Mouse (Mus musculus) neural tube, embryonic 11.5 days (tissue): Measurements from ENCODE around the gene Galnt11. TPM values are rescaled to one million over a fixed set of nuclear protein-coding genes. Genes with fewer than 3 reads are reported as not detected.
A peak's percentile ranks its signal among the peaks of the same experiment; 100 is the strongest.
"Not testable (repeated sequence)": the region's sequence is repeated elsewhere in the genome, so short reads cannot be mapped to it uniquely, and the experiment has no call there.

Source experiments
- ATAC-seq: fragments of 200-750 bp; cut with Nextera tagmentation; 2 replicates; pipeline ENCODE4 v1.8.0; 2017; ENCODE audit warnings: moderate number of reproducible peaks, mild to moderate bottlenecking, moderate TSS enrichment, moderate library complexity; ENCODE audit not compliant: insufficient read depth, low FRiP score, low TSS enrichment
- DNase-seq: peaks from one replicate; pipeline ENCODE4 v3.0.0-alpha.2; 2015; ENCODE audit warnings: low spot score
- H3K27ac ChIP-seq: fragments of 300-500 bp; sonication (generic); 2 replicates; pipeline ENCODE4 v1.5.1; 2014; ENCODE audit warnings: low read depth, mild to moderate bottlenecking, low read length
- H3K27me3 ChIP-seq: fragments of 300-500 bp; sonication (generic); 2 replicates; pipeline ENCODE4 v1.6.1; 2014; ENCODE audit warnings: mild to moderate bottlenecking, low read length, mixed read lengths; ENCODE audit not compliant: control insufficient read depth, insufficient read depth
- H3K36me3 ChIP-seq: fragments of 300-500 bp; sonication (generic); 2 replicates; pipeline ENCODE4 v1.6.1; 2014; ENCODE audit warnings: mild to moderate bottlenecking, low read length, moderate library complexity, mixed read lengths; ENCODE audit not compliant: control insufficient read depth, insufficient read depth
- H3K4me1 ChIP-seq: fragments of 300-500 bp; sonication (generic); 2 replicates; pipeline ENCODE4 v1.6.1; 2014; ENCODE audit warnings: low read length, mixed read lengths; ENCODE audit not compliant: control insufficient read depth, insufficient read depth
- H3K4me2 ChIP-seq: fragments of 300-500 bp; sonication (generic); 2 replicates; pipeline ENCODE4 v1.6.1; 2014; ENCODE audit warnings: low read depth, mild to moderate bottlenecking, moderate library complexity
- H3K4me3 ChIP-seq: fragments of 300-500 bp; sonication (generic); 2 replicates; pipeline ENCODE4 v1.5.1; 2014; ENCODE audit warnings: low read depth, low read length
- H3K9ac ChIP-seq: fragments of 300-500 bp; sonication (generic); 2 replicates; pipeline ENCODE4 v1.6.1; 2014; ENCODE audit warnings: mild to moderate bottlenecking, low read length
- H3K9me3 ChIP-seq: fragments of 300-500 bp; sonication (generic); 2 replicates; pipeline ENCODE4 v1.6.1; 2016; ENCODE audit warnings: low read length; ENCODE audit not compliant: control insufficient read depth
- WGBS: fragments of 180-500 bp; shearing (Covaris S2); extraction: QIAGEN DNeasy Blood & Tissue Kit; methylation state at CpG from one replicate; pipeline ENCODE4 v1.1.7; 2014; 5-methylcytosine and 5-hydroxymethylcytosine counted together
- polyA plus RNA-seq: library from polyadenylated mRNA; unstranded; fragments of >200 nt; fragmentation: Nextera tagmentation; extraction: Ambion mirVana; gene quantifications from 2 replicates; pipeline ENCODE4 v1.2.1, GENCODE M21; 2014

Galnt11 gene
- polyA plus RNA-seq = 38.0 and 40.8 TPM in 2 replicates

DNA sequence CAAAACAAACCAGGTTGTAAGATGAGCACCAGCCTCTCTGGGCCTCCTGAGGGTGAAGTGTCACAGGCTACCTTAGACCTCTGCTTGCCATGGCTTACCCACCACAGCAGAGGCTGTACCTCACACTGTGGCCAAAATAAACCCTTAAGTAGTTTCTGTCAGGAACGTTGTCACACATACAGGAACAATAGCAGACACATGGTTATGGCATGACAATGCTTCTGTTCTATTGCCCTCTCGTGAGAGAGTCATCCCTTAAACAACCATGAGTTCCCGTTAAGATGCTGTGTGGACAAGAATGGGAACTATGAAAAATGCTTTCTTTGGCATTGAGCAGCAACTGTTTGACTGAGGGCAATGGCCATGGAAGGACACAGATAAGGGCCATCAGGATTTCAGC lies at the start of gene Galnt11:
Gene Galnt11 (plus strand): TSS at position 301 of the 400 bp plus-strand sequence.
- peak within 1 kb of the TSS; percentile 80 for H3K27ac ChIP-seq
- no peak for ATAC-seq
- H3K9me3 ChIP-seq = no peaks in the 10 kb centered on the region
- peak within 1 kb of the TSS; percentile 89 for H3K9ac ChIP-seq
- H3K36me3 ChIP-seq = no peaks in the 10 kb centered on the region
- 85% methylated on average over 3 of the region's 3 CpGs for WGBS
- H3K27me3 ChIP-seq = no peaks in the 10 kb centered on the region
- H3K4me3 ChIP-seq = peak within 1 kb of the TSS; percentile 72
- H3K4me1 ChIP-seq = peaks cover 4% of the 10 kb centered on the region; the same call in 1 of the 2 replicates
- no peak for DNase-seq
- peak within 1 kb of the TSS; percentile 51 for H3K4me2 ChIP-seq

DNA sequence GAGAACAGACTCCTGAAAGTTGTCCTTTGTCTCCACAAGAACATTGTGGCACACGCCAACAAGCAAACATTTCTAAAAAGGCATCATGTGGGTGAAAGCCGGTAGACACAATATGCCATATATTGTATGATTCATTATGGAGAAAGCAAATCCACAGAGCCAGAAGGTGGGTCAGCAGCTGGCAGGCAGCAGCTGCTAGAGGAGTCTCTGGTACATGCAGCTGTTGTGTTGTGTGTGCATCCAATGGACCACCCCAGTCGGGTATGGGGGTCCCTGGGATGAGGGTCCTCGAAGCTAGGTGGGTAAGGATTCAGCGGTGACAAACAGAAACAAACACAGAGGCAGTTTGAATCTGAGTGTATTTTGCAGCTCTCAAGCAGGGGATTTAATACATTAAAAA lies 43.8 kb upstream of the Galnt11 start:
- not testable (repeated sequence) for H3K4me3 ChIP-seq, H3K9ac ChIP-seq, DNase-seq, H3K36me3 ChIP-seq, ATAC-seq, H3K9me3 ChIP-seq, H3K4me1 ChIP-seq, H3K27ac ChIP-seq, H3K4me2 ChIP-seq, H3K27me3 ChIP-seq
- WGBS = 94% methylated on average over 5 of the region's 5 CpGs

DNA sequence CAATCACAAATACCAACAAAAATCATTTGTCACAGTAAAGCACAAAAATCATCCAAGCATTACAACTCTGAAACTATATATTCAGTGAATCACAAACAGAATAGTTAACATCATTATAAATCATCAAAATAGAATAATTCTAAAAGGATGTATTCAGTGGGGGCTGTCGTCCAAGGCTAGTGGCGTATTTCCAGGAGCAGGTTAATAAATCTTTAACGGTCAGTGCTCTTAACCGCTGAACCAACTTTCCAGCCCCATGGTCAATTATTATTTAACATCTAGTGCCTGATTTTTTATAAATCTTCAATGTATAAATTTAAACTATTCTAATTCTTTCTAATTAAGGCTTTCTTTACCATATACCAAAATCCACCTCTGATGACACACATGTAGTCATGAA lies 43.2 kb upstream of the Galnt11 start:
- not testable (repeated sequence) for DNase-seq, H3K36me3 ChIP-seq, H3K27me3 ChIP-seq, H3K9ac ChIP-seq, H3K4me1 ChIP-seq, H3K9me3 ChIP-seq, H3K4me3 ChIP-seq, H3K27ac ChIP-seq, H3K4me2 ChIP-seq, ATAC-seq
- WGBS = 91% methylated on average over 4 of the region's 4 CpGs

DNA sequence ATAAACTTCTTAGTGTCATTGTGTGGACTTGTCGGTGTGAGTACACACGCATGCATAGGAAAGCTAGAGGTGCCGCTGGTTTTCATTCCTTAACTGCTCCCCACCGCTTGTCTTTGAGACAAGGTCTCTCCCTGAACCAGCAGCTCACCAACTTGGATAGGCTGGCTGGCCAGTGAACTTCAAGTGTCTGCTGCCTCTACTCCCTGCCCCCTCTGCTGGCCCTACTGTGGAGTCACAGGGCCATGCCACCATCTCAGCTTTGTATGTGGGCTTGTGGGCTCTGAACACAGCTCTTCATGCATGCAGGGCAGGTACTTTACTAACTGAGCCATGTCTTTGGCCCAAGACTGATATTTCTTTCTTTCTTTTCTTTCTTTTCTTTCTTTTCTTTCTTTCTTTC lies 42.4 kb upstream of the Galnt11 start:
- H3K9me3 ChIP-seq = no peaks in the 10 kb centered on the region
- H3K4me3 ChIP-seq = no peak overlapping the region
- H3K9ac ChIP-seq = no peak overlapping the region
- no peak for DNase-seq
- H3K4me1 ChIP-seq = no peaks in the 10 kb centered on the region
- no peak for ATAC-seq
- no peaks in the 10 kb centered on the region for H3K36me3 ChIP-seq
- H3K27me3 ChIP-seq = no peaks in the 10 kb centered on the region
- WGBS = 99% methylated on average over 4 of the region's 4 CpGs
- H3K27ac ChIP-seq = no peak overlapping the region
- no peak overlapping the region for H3K4me2 ChIP-seq

DNA sequence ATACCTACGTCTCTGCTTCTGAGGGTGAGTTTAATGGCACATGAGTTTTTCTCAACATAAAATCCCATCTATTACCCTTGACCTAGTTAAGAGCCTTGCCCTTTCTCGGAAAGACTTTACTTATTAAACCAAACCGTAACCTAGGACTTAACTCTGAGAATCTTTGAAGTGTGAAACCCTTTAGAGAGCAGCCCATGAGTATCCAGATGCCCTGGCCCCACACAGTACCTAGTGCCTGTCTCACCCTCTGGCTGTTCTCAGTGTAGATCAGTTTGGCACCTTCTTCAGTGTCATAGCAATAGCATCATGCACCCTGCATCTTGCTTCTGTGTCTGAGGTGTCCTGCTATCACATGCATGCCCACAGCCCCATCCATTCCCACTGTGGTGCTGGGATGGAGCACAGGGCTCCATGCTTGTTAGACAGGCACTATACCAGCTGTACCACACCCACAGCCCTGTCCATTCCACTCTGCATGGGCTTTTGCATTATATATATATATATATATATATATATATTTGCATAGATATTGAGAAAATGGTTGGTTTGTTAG lies 41.7 kb upstream of the Galnt11 start:
- no peak for ATAC-seq

DNA sequence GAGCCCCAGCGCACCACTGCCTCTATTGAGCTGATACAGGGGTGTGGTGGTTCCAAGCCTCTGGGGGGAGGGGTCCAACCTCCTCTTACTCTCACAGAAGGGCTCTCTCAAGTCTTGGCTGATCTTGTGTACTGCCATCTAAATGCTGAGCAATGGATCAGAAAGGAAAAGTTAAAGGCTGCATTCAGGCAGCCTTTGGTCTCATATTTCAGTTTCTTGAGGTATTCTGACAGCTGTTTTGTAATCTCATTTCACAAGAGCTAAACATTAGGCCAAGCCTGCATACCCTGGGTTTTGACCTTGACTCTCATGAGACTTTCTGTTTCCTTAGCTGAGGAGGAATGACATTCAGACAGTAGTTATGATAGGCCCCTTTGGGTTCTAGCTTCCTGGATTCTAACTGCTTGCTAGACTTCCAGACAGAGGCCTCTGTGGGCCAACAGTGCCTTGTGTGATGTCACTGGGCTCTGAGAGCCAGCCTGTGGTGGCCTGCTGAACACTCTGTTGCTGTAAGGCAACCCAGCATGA lies 40.6 kb upstream of the Galnt11 start, which contains the start of gene Galntl5:
Gene Galntl5 (plus strand): TSS at position 457 of the 528 bp plus-strand sequence.
- DNase-seq = no peak
- H3K9ac ChIP-seq = no peak within 1 kb of the TSS
- no peak within 1 kb of the TSS for H3K4me2 ChIP-seq
- H3K36me3 ChIP-seq = no peaks in the 10 kb centered on the region
- H3K4me1 ChIP-seq = no peaks in the 10 kb centered on the region
- H3K27me3 ChIP-seq = no peaks in the 10 kb centered on the region
- no peak for ATAC-seq
- H3K4me3 ChIP-seq = no peak within 1 kb of the TSS
- no peak within 1 kb of the TSS for H3K27ac ChIP-seq
- no peaks in the 10 kb centered on the region for H3K9me3 ChIP-seq
- 86% methylated on average over 1 of the region's 1 CpGs for WGBS

More for the DNA sequence above, 41.7 kb upstream of the Galnt11 start:
- H3K4me3 ChIP-seq = no peak overlapping the region
- H3K9me3 ChIP-seq = no peaks in the 10 kb centered on the region
- no peaks in the 10 kb centered on the region for H3K27me3 ChIP-seq
- DNase-seq = no peak
- no peak overlapping the region for H3K27ac ChIP-seq
- H3K4me2 ChIP-seq = no peak overlapping the region
- no peak overlapping the region for H3K9ac ChIP-seq
- no peaks in the 10 kb centered on the region for H3K4me1 ChIP-seq
- H3K36me3 ChIP-seq = no peaks in the 10 kb centered on the region
- 90% methylated on average over 3 of the region's 3 CpGs for WGBS

DNA sequence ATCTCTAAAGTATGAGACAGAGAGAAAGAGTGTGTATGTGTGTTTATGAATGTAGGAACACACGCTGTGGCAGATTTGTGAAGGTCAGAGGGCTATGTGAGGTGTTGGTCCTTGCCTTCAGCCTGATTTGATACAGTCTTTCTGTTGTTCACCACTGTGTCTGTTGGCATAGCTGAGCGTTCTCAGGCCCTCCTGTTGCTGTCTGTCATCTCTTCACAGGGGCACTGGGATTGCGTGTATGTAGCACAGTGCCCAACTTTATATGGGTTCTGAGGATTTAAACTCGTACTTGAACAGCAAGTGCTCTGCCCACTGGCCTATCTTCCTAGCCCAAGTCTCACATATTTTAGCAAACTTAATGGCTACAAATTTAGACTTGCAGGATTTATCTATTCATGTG lies 38.1 kb upstream of the Galnt11 start:
- Histone ChIP-seq H3K4me1 (no peaks in the 10 kb centered on the region), H3K9me3 (no peaks in the 10 kb centered on the region), H3K36me3 (no peaks in the 10 kb centered on the region), H3K4me3 (no peak overlapping the region), H3K27ac (no peak overlapping the region), H3K9ac (no peak overlapping the region), H3K4me2 (no peak overlapping the region), H3K27me3 (no peaks in the 10 kb centered on the region)
- DNase-seq (no peak), ATAC-seq (no peak)
- 88% methylated on average over 4 of the region's 4 CpGs for WGBS

DNA sequence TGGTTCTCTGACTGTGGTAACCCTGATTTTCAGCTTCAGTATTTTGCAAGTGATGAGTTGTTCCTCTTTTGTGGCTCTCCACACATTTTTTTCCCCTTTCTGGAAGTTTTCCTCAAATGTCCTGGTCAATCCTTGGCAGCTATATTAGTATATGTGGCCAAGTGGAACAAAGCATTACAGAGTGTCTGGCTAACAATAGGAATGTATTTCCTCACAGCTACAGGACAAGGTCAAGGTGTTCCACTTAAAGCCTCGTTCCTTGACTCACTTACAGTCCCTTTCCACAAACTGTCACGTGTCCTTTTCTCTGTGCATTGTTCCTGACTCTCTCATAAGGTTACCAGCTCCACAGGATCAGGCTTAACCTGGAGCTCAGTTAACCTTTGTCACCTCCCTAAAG lies 37.1 kb upstream of the Galnt11 start:
- no peak for ATAC-seq
- WGBS = 65% methylated on average over 2 of the region's 2 CpGs
- H3K4me1 ChIP-seq = no peaks in the 10 kb centered on the region

DNA sequence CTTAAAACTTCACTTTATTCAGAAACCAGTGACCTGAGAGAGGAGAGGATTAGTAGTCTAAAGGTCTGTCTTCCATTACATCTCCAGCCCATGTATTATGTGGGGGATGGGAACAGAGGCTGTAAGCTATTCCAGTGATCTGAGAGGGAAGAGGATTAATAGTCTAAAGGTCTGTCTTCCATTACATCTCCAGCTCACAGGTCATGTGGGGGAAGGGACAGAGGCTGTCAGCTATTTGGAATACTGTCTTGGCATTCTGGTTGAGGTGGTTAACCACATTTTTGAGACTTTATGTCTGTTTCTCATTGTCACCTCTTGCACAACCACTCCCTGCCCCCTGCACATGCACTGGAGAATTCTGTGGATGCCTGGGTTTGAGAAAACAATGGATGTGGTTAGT lies 34.0 kb upstream of the Galnt11 start:
- no peak overlapping the region for H3K9ac ChIP-seq
- no peak overlapping the region for H3K4me3 ChIP-seq
- no peaks in the 10 kb centered on the region for H3K9me3 ChIP-seq
- no peaks in the 10 kb centered on the region for H3K4me1 ChIP-seq
- DNase-seq (no peak), ATAC-seq (no peak)
- H3K36me3 ChIP-seq = no peaks in the 10 kb centered on the region
- H3K27ac ChIP-seq = no peak overlapping the region
- H3K27me3 ChIP-seq = no peaks in the 10 kb centered on the region
- no peak overlapping the region for H3K4me2 ChIP-seq

More for the DNA sequence above, 37.1 kb upstream of the Galnt11 start:
- DNase-seq = no peak
- H3K27me3 ChIP-seq = no peaks in the 10 kb centered on the region
- H3K4me2 ChIP-seq = no peak overlapping the region
- no peaks in the 10 kb centered on the region for H3K9me3 ChIP-seq
- H3K36me3 ChIP-seq = no peaks in the 10 kb centered on the region
- H3K4me3 ChIP-seq = no peak overlapping the region
- no peak overlapping the region for H3K9ac ChIP-seq
- no peak overlapping the region for H3K27ac ChIP-seq
